Mouse (Mus musculus) kidney, embryonic 14.5 days (tissue): ENCODE measurements around the gene Slc23a2. TPM values are rescaled to one million over a fixed set of nuclear protein-coding genes. Genes with fewer than 3 reads are reported as not detected.

Source experiments
- ATAC-seq: fragments of 200-750 bp; cut with Nextera tagmentation; 2 replicates; pipeline ENCODE4 v1.8.0; 2017; ENCODE audit warnings: moderate number of reproducible peaks, mild to moderate bottlenecking, moderate TSS enrichment, moderate library complexity; ENCODE audit not compliant: low FRiP score, low TSS enrichment
- H3K27ac ChIP-seq: fragments of 300-500 bp; sonication (generic); 2 replicates; pipeline ENCODE4 v1.5.1; 2014; ENCODE audit warnings: low read depth, mild to moderate bottlenecking, low read length, moderate library complexity, mixed read lengths
- H3K27me3 ChIP-seq: fragments of 300-500 bp; sonication (generic); 2 replicates; pipeline ENCODE4 v1.6.1; 2014; ENCODE audit warnings: mild to moderate bottlenecking, low read length; ENCODE audit not compliant: control insufficient read depth, insufficient read depth
- H3K36me3 ChIP-seq: fragments of 300-500 bp; sonication (generic); 2 replicates; pipeline ENCODE4 v1.6.1; 2014; ENCODE audit warnings: low read length, mixed read lengths; ENCODE audit not compliant: control insufficient read depth, insufficient read depth
- H3K4me1 ChIP-seq: fragments of 300-500 bp; sonication (generic); 2 replicates; pipeline ENCODE4 v1.6.1; 2014; ENCODE audit warnings: low read length, mixed read lengths; ENCODE audit not compliant: control insufficient read depth, insufficient read depth
- H3K4me2 ChIP-seq: fragments of 300-500 bp; sonication (generic); replicated peaks from 2 replicates; pipeline ENCODE4 v1.6.1; 2014; ENCODE audit warnings: low read depth, mild to moderate bottlenecking, low read length
- H3K4me3 ChIP-seq: fragments of 300-500 bp; sonication (generic); 2 replicates; pipeline ENCODE4 v1.5.1; 2014; ENCODE audit warnings: mild to moderate bottlenecking, low read length
- H3K9ac ChIP-seq: fragments of 300-500 bp; sonication (generic); 2 replicates; pipeline ENCODE4 v1.6.1; 2014; ENCODE audit warnings: low read depth, mild to moderate bottlenecking, low read length, moderate library complexity
- H3K9me3 ChIP-seq: fragments of 300-500 bp; sonication (generic); 2 replicates; pipeline ENCODE4 v1.6.1; 2016; ENCODE audit warnings: low read length; ENCODE audit not compliant: control insufficient read depth
- WGBS: fragments of 180-500 bp; shearing (Covaris S2); extraction: QIAGEN DNeasy Blood & Tissue Kit; methylation state at CpG from one replicate; pipeline ENCODE4 v1.1.7; 2014; 5-methylcytosine and 5-hydroxymethylcytosine counted together
- polyA plus RNA-seq: library from polyadenylated mRNA; unstranded; fragments of >200 nt; fragmentation: Nextera tagmentation; extraction: Ambion mirVana; gene quantifications from 2 replicates; pipeline ENCODE4 v1.2.1, GENCODE M21; 2014

The Slc23a2 gene
- polyA plus RNA-seq, 1 experiment from 2014 or later, result 18.0 TPM

GRCm38 (mm10) chr2:132055349-132055753, 89.6 kb downstream of the Slc23a2 start:
- H3K4me1 ChIP-seq, result no peaks in the 10 kb centered on the region
- H3K9me3 ChIP-seq, result no peaks in the 10 kb centered on the region
- peaks cover 18% of the 10 kb centered on the region for H3K36me3 ChIP-seq
- no peak overlapping the region for H3K4me2 ChIP-seq
- ATAC-seq, result no peak
- H3K4me3 ChIP-seq, result no peak overlapping the region
- H3K9ac ChIP-seq, result no peak overlapping the region
- WGBS, result 80% methylated on average over 8 of the region's 8 CpGs
- H3K27me3 ChIP-seq, result no peaks in the 10 kb centered on the region
- no peak overlapping the region for H3K27ac ChIP-seq

- H3K9ac ChIP-seq, result no peak overlapping the region
- no peaks in the 10 kb centered on the region for H3K4me1 ChIP-seq
- 85% methylated on average over 4 of the region's 4 CpGs for WGBS
- H3K27me3 ChIP-seq, result no peaks in the 10 kb centered on the region
- H3K27ac ChIP-seq, result no peak overlapping the region
- H3K36me3 ChIP-seq, result peaks cover 18% of the 10 kb centered on the region
- H3K4me2 ChIP-seq, result no peak overlapping the region
- no peak for ATAC-seq
- no peaks in the 10 kb centered on the region for H3K9me3 ChIP-seq
- no peak overlapping the region for H3K4me3 ChIP-seq
Measured at GRCm38 (mm10) chr2:132053824-132054223, 91.1 kb downstream of the Slc23a2 start.

GRCm38 (mm10) chr2:132051798-132052197, 93.1 kb downstream of the Slc23a2 start:
- H3K9ac ChIP-seq, result no peak overlapping the region
- peaks cover 13% of the 10 kb centered on the region for H3K36me3 ChIP-seq
- H3K9me3 ChIP-seq, result no peaks in the 10 kb centered on the region
- ATAC-seq, result no peak
- no peaks in the 10 kb centered on the region for H3K4me1 ChIP-seq
- H3K4me3 ChIP-seq, result no peak overlapping the region
- H3K27ac ChIP-seq, result no peak overlapping the region
- 46% methylated on average over 5 of the region's 5 CpGs for WGBS
- no peaks in the 10 kb centered on the region for H3K27me3 ChIP-seq
- no peak overlapping the region for H3K4me2 ChIP-seq

GRCm38 (mm10) chr2:132049921-132050320, 95.0 kb downstream of the Slc23a2 start:
- H3K9ac ChIP-seq, result no peak overlapping the region
- no peak for ATAC-seq
- WGBS, result 7% methylated on average over 3 of the region's 3 CpGs

GRCm38 (mm10) chr2:132049491-132049890, 95.4 kb downstream of the Slc23a2 start:
- Histone ChIP-seq H3K27me3 (no peaks in the 10 kb centered on the region), H3K9me3 (no peaks in the 10 kb centered on the region), H3K9ac (no peak overlapping the region), H3K4me2 (no peak overlapping the region), H3K4me3 (no peak overlapping the region), H3K4me1 (no peaks in the 10 kb centered on the region), H3K27ac (no peak overlapping the region), H3K36me3 (no peaks in the 10 kb centered on the region)
- ATAC-seq, result no peak
- 69% methylated on average over 3 of the region's 3 CpGs for WGBS

More at GRCm38 (mm10) chr2:132049921-132050320, 95.0 kb downstream of the Slc23a2 start:
- Histone ChIP-seq H3K27ac (no peak overlapping the region), H3K4me3 (no peak overlapping the region), H3K36me3 (peaks cover under 1% of the 10 kb centered on the region; the same call in 1 of the 2 replicates), H3K4me2 (no peak overlapping the region), H3K9me3 (no peaks in the 10 kb centered on the region), H3K4me1 (no peaks in the 10 kb centered on the region), H3K27me3 (no peaks in the 10 kb centered on the region)

GRCm38 (mm10) chr2:132048143-132048772, 96.7 kb downstream of the Slc23a2 start:
- H3K4me2 ChIP-seq, result no peak overlapping the region
- H3K4me1 ChIP-seq, result no peaks in the 10 kb centered on the region
- WGBS, result 80% methylated on average over 11 of the region's 11 CpGs
- no peak overlapping the region for H3K9ac ChIP-seq
- H3K36me3 ChIP-seq, result no peaks in the 10 kb centered on the region
- H3K27me3 ChIP-seq, result no peaks in the 10 kb centered on the region
- H3K9me3 ChIP-seq, result no peaks in the 10 kb centered on the region
- no peak overlapping the region for H3K27ac ChIP-seq
- no peak for ATAC-seq
- no peak overlapping the region for H3K4me3 ChIP-seq

- no peak overlapping the region for H3K27ac ChIP-seq
- no peaks in the 10 kb centered on the region for H3K27me3 ChIP-seq
- WGBS, result 89% methylated on average over 4 of the region's 4 CpGs
- H3K4me3 ChIP-seq, result no peak overlapping the region
- H3K4me1 ChIP-seq, result no peaks in the 10 kb centered on the region
- no peaks in the 10 kb centered on the region for H3K36me3 ChIP-seq
- H3K9me3 ChIP-seq, result no peaks in the 10 kb centered on the region
- ATAC-seq, result no peak
- no peak overlapping the region for H3K4me2 ChIP-seq
- no peak overlapping the region for H3K9ac ChIP-seq
Measured at GRCm38 (mm10) chr2:132047364-132047763, 97.5 kb downstream of the Slc23a2 start.

GRCm38 (mm10) chr2:132046659-132047058, 98.2 kb downstream of the Slc23a2 start:
- no peak for ATAC-seq
- WGBS, result 94% methylated on average over 4 of the region's 4 CpGs
- Histone ChIP-seq H3K4me3 (no peak overlapping the region), H3K9me3 (no peaks in the 10 kb centered on the region), H3K27me3 (no peaks in the 10 kb centered on the region), H3K9ac (no peak overlapping the region), H3K4me1 (no peaks in the 10 kb centered on the region), H3K36me3 (no peaks in the 10 kb centered on the region), H3K4me2 (no peak overlapping the region), H3K27ac (no peak overlapping the region)

- 82% methylated on average over 15 of the region's 15 CpGs for WGBS
- Histone ChIP-seq H3K27me3 (no peaks in the 10 kb centered on the region), H3K4me2 (no peak overlapping the region)
Measured at GRCm38 (mm10) chr2:132044320-132045274, 100.3 kb downstream of the Slc23a2 start.

More at GRCm38 (mm10) chr2:132044320-132045274, 100.3 kb downstream of the Slc23a2 start:
- no peaks in the 10 kb centered on the region for H3K4me1 ChIP-seq
- no peak overlapping the region for H3K27ac ChIP-seq
- H3K36me3 ChIP-seq, result no peaks in the 10 kb centered on the region
- no peak for ATAC-seq
- no peaks in the 10 kb centered on the region for H3K9me3 ChIP-seq
- no peak overlapping the region for H3K9ac ChIP-seq
- no peak overlapping the region for H3K4me3 ChIP-seq
